Mouse (Mus musculus) hindbrain, postnatal 0 days (tissue): ENCODE data around the gene Rnf130. TPM values are rescaled to one million over a fixed set of nuclear protein-coding genes. Genes with fewer than 3 reads are reported as not detected.

ENCODE experiments used
- ATAC-seq: fragments of 200-750 bp; cut with Nextera tagmentation; 2 replicates; pipeline ENCODE4 v1.8.0; 2017; ENCODE audit warnings: mild to moderate bottlenecking, moderate TSS enrichment, moderate library complexity
- DNase-seq: peaks from one replicate; pipeline ENCODE4 v3.0.0-alpha.2; 2015; ENCODE audit warnings: low spot score
- H3K27ac ChIP-seq: fragments of 300-500 bp; sonication (generic); 2 replicates; pipeline ENCODE4 v1.5.1; 2014; ENCODE audit warnings: mild to moderate bottlenecking
- H3K27me3 ChIP-seq: fragments of 300-500 bp; sonication (generic); 2 replicates; pipeline ENCODE4 v1.6.1; 2014; ENCODE audit warnings: low read length, mixed read lengths; ENCODE audit not compliant: insufficient read depth
- H3K36me3 ChIP-seq: fragments of 300-500 bp; sonication (generic); 2 replicates; pipeline ENCODE4 v1.6.1; 2014; ENCODE audit warnings: low read length, mixed read lengths; ENCODE audit not compliant: insufficient read depth
- H3K4me1 ChIP-seq: fragments of 300-500 bp; sonication (generic); 2 replicates; pipeline ENCODE4 v1.6.1; 2014; ENCODE audit warnings: antibody characterized with exemption, low read length, mixed read lengths; ENCODE audit not compliant: insufficient read depth
- H3K4me2 ChIP-seq: fragments of 300-500 bp; sonication (generic); 2 replicates; pipeline ENCODE4 v1.6.1; 2014; ENCODE audit warnings: low read depth, mild to moderate bottlenecking, low read length, moderate library complexity, mixed read lengths
- H3K4me3 ChIP-seq: fragments of 300-500 bp; sonication (generic); 2 replicates; pipeline ENCODE4 v1.5.1; 2014; ENCODE audit warnings: low read length
- H3K9ac ChIP-seq: fragments of 300-500 bp; sonication (generic); replicated peaks from 2 replicates; pipeline ENCODE4 v1.6.1; 2014; ENCODE audit warnings: mild to moderate bottlenecking, low read length, moderate library complexity, mixed read lengths
- H3K9me3 ChIP-seq: fragments of 300-500 bp; sonication (generic); 2 replicates; pipeline ENCODE4 v1.6.1; 2016; ENCODE audit warnings: low read length, mixed read lengths
- CTCF ChIP-seq: IDR thresholded peaks from 2 replicates; pipeline ENCODE4 v1.5.1; 2016; ENCODE audit warnings: antibody characterized with exemption, control low read depth, low read depth
- WGBS: fragments of 180-500 bp; shearing (Covaris S2); extraction: QIAGEN DNeasy Blood & Tissue Kit; methylation state at CpG from one replicate; pipeline ENCODE4 v1.1.7; 2014; 5-methylcytosine and 5-hydroxymethylcytosine counted together
- polyA plus RNA-seq: library from polyadenylated mRNA; unstranded; fragments of >200 nt; fragmentation: Nextera tagmentation; extraction: Ambion mirVana; gene quantifications from 2 replicates; pipeline ENCODE4 v1.2.1, GENCODE M21; 2015
- total RNA-seq: library from RNA; depleted of rRNA; stranded (reverse); fragments of >200 nt; gene quantifications from 2 replicates; pipeline ENCODE4 v1.2.3, GENCODE M21; 2014

The Rnf130 gene
- total and polyA plus RNA-seq, 2 experiments from 2014 or later: 60.6 to 73.2 TPM

- ATAC-seq: no peak
- peaks cover 4% of the 10 kb centered on the region; the same call in 1 of the 2 replicates for H3K36me3 ChIP-seq
Measured at GRCm38 (mm10) chr11:50076756-50077155, 51.6 kb downstream of the Rnf130 start.

GRCm38 (mm10) chr11:50081365-50082190 lies 56.4 kb downstream of the Rnf130 start:
- 88% methylated on average over 5 of the region's 5 CpGs for WGBS
- TF ChIP-seq CTCF: no peak
- H3K4me2 ChIP-seq: no peak overlapping the region
- no peak overlapping the region for H3K27ac ChIP-seq
- ATAC-seq: no peak
- no peaks in the 10 kb centered on the region for H3K27me3 ChIP-seq
- H3K36me3 ChIP-seq: peaks cover 5% of the 10 kb centered on the region; the same call in 1 of the 2 replicates
- H3K9ac ChIP-seq: no peak overlapping the region
- H3K4me1 ChIP-seq: no peaks in the 10 kb centered on the region
- DNase-seq: no peak
- no peaks in the 10 kb centered on the region for H3K9me3 ChIP-seq
- H3K4me3 ChIP-seq: no peak overlapping the region

More at GRCm38 (mm10) chr11:50076756-50077155, 51.6 kb downstream of the Rnf130 start:
- WGBS: 86% methylated on average over 4 of the region's 4 CpGs
- no peaks in the 10 kb centered on the region for H3K4me1 ChIP-seq
- H3K4me3 ChIP-seq: no peak overlapping the region
- H3K9ac ChIP-seq: no peak overlapping the region
- H3K27me3 ChIP-seq: no peaks in the 10 kb centered on the region
- no peaks in the 10 kb centered on the region for H3K9me3 ChIP-seq
- DNase-seq: no peak
- no peak overlapping the region for H3K27ac ChIP-seq
- H3K4me2 ChIP-seq: no peak overlapping the region
- TF ChIP-seq CTCF: no peak

- DNase-seq (no peak), ATAC-seq (no peak)
- Histone ChIP-seq H3K4me3 (no peak overlapping the region), H3K9me3 (no peaks in the 10 kb centered on the region), H3K27me3 (no peaks in the 10 kb centered on the region), H3K27ac (no peak overlapping the region), H3K4me2 (no peak overlapping the region), H3K4me1 (peaks cover 9% of the 10 kb centered on the region; the same call in 1 of the 2 replicates), H3K9ac (no peak overlapping the region), H3K36me3 (peaks cover 21% of the 10 kb centered on the region)
- TF ChIP-seq CTCF: no peak
- WGBS: 92% methylated on average over 3 of the region's 3 CpGs
Measured at GRCm38 (mm10) chr11:50086211-50086610, 61.1 kb downstream of the Rnf130 start.

GRCm38 (mm10) chr11:50089840-50090239 lies 64.7 kb downstream of the Rnf130 start:
- WGBS: 79% methylated on average over 1 of the region's 1 CpGs
- H3K4me2 ChIP-seq: no peak overlapping the region
- no peak overlapping the region for H3K4me3 ChIP-seq
- H3K27me3 ChIP-seq: no peaks in the 10 kb centered on the region
- ATAC-seq (no peak), DNase-seq (no peak)
- TF ChIP-seq CTCF: no peak
- H3K9ac ChIP-seq: no peak overlapping the region
- peak overlapping the region; percentile 77; the same call in 1 of the 2 replicates for H3K27ac ChIP-seq
- H3K36me3 ChIP-seq: peaks cover 28% of the 10 kb centered on the region
- peaks cover 14% of the 10 kb centered on the region; the same call in 1 of the 2 replicates for H3K4me1 ChIP-seq
- H3K9me3 ChIP-seq: no peaks in the 10 kb centered on the region

GRCm38 (mm10) chr11:50090982-50091675 lies 66.0 kb downstream of the Rnf130 start:
- WGBS: 32% methylated on average over 5 of the region's 5 CpGs
- ATAC-seq (peak; percentile 74), DNase-seq (peak; percentile 81)
- H3K4me2 ChIP-seq: no peak overlapping the region
- peaks cover 32% of the 10 kb centered on the region for H3K36me3 ChIP-seq
- TF ChIP-seq CTCF: no peak
- no peak overlapping the region for H3K4me3 ChIP-seq
- peak overlapping the region; percentile 77 for H3K27ac ChIP-seq
- H3K27me3 ChIP-seq: no peaks in the 10 kb centered on the region
- no peaks in the 10 kb centered on the region for H3K9me3 ChIP-seq
- H3K4me1 ChIP-seq: peaks cover 14% of the 10 kb centered on the region; the same call in 1 of the 2 replicates
- H3K9ac ChIP-seq: no peak overlapping the region

GRCm38 (mm10) chr11:50091681-50092080 lies 66.5 kb downstream of the Rnf130 start:
- H3K4me3 ChIP-seq: no peak overlapping the region
- DNase-seq: no peak
- no peaks in the 10 kb centered on the region for H3K9me3 ChIP-seq
- no peak overlapping the region for H3K9ac ChIP-seq
- no peak overlapping the region for H3K4me2 ChIP-seq
- H3K27me3 ChIP-seq: no peaks in the 10 kb centered on the region
- TF ChIP-seq CTCF: no peak
- ATAC-seq: peak; percentile 37; the same call in 1 of the 2 replicates
- peaks cover 31% of the 10 kb centered on the region for H3K36me3 ChIP-seq
- H3K4me1 ChIP-seq: peaks cover 14% of the 10 kb centered on the region; the same call in 1 of the 2 replicates
- H3K27ac ChIP-seq: peak overlapping the region; percentile 77
